ENCODE assay signal across 8 mouse cellular contexts in the genomic region with DNA sequence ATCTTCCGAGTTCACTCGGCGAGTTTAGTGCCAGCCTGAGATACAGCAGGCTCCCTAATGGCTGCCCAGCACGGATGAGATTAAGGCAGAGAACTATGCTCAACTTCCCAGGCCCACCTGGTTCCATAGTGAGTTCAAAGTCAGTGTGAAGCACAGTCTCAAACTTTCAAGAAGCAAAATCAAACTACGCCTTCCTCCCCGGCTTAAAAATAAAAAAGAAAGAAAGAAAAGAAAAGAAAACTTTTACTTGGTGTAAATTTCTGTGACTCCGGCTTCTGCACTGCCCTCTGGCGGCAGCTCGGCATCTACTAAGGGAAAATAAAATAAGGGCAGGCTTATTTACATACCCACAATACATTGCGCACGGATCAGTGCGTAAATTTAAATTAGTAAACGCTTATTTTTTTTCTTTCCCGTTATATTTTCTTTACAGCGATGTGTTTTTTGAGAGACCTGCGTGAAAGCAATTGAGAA. TPM values are rescaled to one million over a fixed set of nuclear protein-coding genes. Genes with fewer than 3 reads are reported as not detected.
DNase-seq lines count a peak whose midpoint lies in the region; ATAC-seq and TF ChIP-seq lines count a peak whose summit lies in the region.

No protein-coding gene starts in this region.

- peak; percentile 89 for DNase-seq in 3T3-L1 (ENCODE audit: low read depth, low spot score)
- peak; percentile 82 for DNase-seq in adrenal gland, postnatal 25 days
- DNase-seq in embryonic facial prominence, embryonic 11.5 days (ENCODE audit: low spot score), result peak; percentile 92
- DNase-seq in heart, adult 2 months, result peak; percentile 85 to 87
- peak; percentile 82 to 90 for DNase-seq in kidney, adult 8-10 months
- peak; percentile 69 to 87 for DNase-seq in spleen, adult 18-20 months

- no peak overlapping the region for H3K27ac ChIP-seq in embryonic facial prominence, embryonic 11.5 days (replicated peaks; ENCODE audit: low read depth, low read length)
- H3K27ac ChIP-seq in heart, adult 2 months, result peak overlapping the region; percentile 98
- H3K27ac ChIP-seq in limb, embryonic 13.5 days, result peak overlapping the region; percentile 81
- peak overlapping the region; percentile 79 for H3K27ac ChIP-seq in midbrain, embryonic 15.5 days

- peak; percentile 72; the same call in 1 of the 2 replicates for ATAC-seq in embryonic facial prominence, embryonic 11.5 days (replicated peaks; ENCODE audit: insufficient number of reproducible peaks, low FRiP score, low TSS enrichment, low read depth)
- ATAC-seq in limb, embryonic 13.5 days (ENCODE audit: low FRiP score, low read depth), result peak; percentile 54; the same call in 1 of the 2 replicates
- peak; percentile 72 for ATAC-seq in midbrain, embryonic 15.5 days (replicated peaks)

- no peak for TF ChIP-seq POLR2A in heart, adult 2 months (IDR thresholded peaks at IDR 0.05; ENCODE audit: insufficient read depth, low read depth, low read length)

- H3K36me3 ChIP-seq in embryonic facial prominence, embryonic 11.5 days (replicated peaks; ENCODE audit: control insufficient read depth, insufficient read depth, low read depth, low read length), result no peaks in the 10 kb centered on the region
- no peaks in the 10 kb centered on the region for H3K36me3 ChIP-seq in heart, adult 2 months (ENCODE audit: control insufficient read depth, insufficient read depth, low read length)
- H3K36me3 ChIP-seq in limb, embryonic 13.5 days, result no peaks in the 10 kb centered on the region
- no peaks in the 10 kb centered on the region for H3K36me3 ChIP-seq in midbrain, embryonic 15.5 days (replicated peaks)

- peak; percentile 93 for TF ChIP-seq CTCF in heart, adult 2 months (IDR thresholded peaks at IDR 0.05)

- no peaks in the 10 kb centered on the region for H3K27me3 ChIP-seq in embryonic facial prominence, embryonic 11.5 days (ENCODE audit: control insufficient read depth, insufficient read depth, low read length)
- H3K27me3 ChIP-seq in heart, adult 2 months (ENCODE audit: control insufficient read depth, insufficient read depth, low read length), result no peaks in the 10 kb centered on the region
- H3K27me3 ChIP-seq in limb, embryonic 13.5 days, result no peaks in the 10 kb centered on the region
- H3K27me3 ChIP-seq in midbrain, embryonic 15.5 days (replicated peaks), result no peaks in the 10 kb centered on the region

- no peaks in the 10 kb centered on the region for H3K9me3 ChIP-seq in embryonic facial prominence, embryonic 11.5 days (replicated peaks; ENCODE audit: control insufficient read depth, low read length)
- H3K9me3 ChIP-seq in limb, embryonic 13.5 days, result no peaks in the 10 kb centered on the region
- no peaks in the 10 kb centered on the region for H3K9me3 ChIP-seq in midbrain, embryonic 15.5 days

- no peak for TF ChIP-seq EP300 in heart, adult 2 months (IDR thresholded peaks at IDR 0.05; ENCODE audit: insufficient read depth, low read depth, low read length)

- intact Hi-C loops in heart, adult 2 months (cut with DNase I), result no loop called here

- H3K9ac ChIP-seq in embryonic facial prominence, embryonic 11.5 days (replicated peaks; ENCODE audit: low read length), result peak overlapping the region; percentile 35
- peak overlapping the region; percentile 85 for H3K9ac ChIP-seq in heart, adult 2 months (ENCODE audit: low read depth, low read length)
- peak overlapping the region; percentile 62 for H3K9ac ChIP-seq in limb, embryonic 13.5 days
- peak overlapping the region; percentile 73 for H3K9ac ChIP-seq in midbrain, embryonic 15.5 days

- no peak overlapping the region for H3K4me2 ChIP-seq in embryonic facial prominence, embryonic 11.5 days (ENCODE audit: low read depth, low read length)
- H3K4me2 ChIP-seq in limb, embryonic 13.5 days (replicated peaks), result peak overlapping the region; percentile 57
- H3K4me2 ChIP-seq in midbrain, embryonic 15.5 days, result peak overlapping the region; percentile 50

- H3K4me3 ChIP-seq in embryonic facial prominence, embryonic 11.5 days (ENCODE audit: low read depth, low read length), result peak overlapping the region; percentile 20; the same call in 1 of the 2 replicates
- peak overlapping the region; percentile 53 for H3K4me3 ChIP-seq in heart, adult 2 months
- peak overlapping the region; percentile 43 for H3K4me3 ChIP-seq in limb, embryonic 13.5 days
- peak overlapping the region; percentile 34 for H3K4me3 ChIP-seq in midbrain, embryonic 15.5 days

- WGBS in embryonic facial prominence, embryonic 11.5 days, result 2% methylated on average over 16 of the region's 16 CpGs
- 1% methylated on average over 16 of the region's 16 CpGs for WGBS in heart, adult 2 months
- 1% methylated on average over 16 of the region's 16 CpGs for WGBS in limb, embryonic 13.5 days
- WGBS in midbrain, embryonic 15.5 days, result under 1% methylated on average over 16 of the region's 16 CpGs

- no peaks in the 10 kb centered on the region for H3K79me2 ChIP-seq in heart, adult 2 months (replicated peaks; ENCODE audit: control insufficient read depth, insufficient read depth, low read length)

- no peaks in the 10 kb centered on the region for H3K4me1 ChIP-seq in embryonic facial prominence, embryonic 11.5 days (ENCODE audit: control insufficient read depth, insufficient read depth, low read length)
- peaks cover 6% of the 10 kb centered on the region for H3K4me1 ChIP-seq in heart, adult 2 months (ENCODE audit: control insufficient read depth, insufficient read depth, low read length)
- H3K4me1 ChIP-seq in limb, embryonic 13.5 days, result 0 out of 2 replicates have a peak, but pooled peaks cover 4% of the 10 kb centered on the region
- H3K4me1 ChIP-seq in midbrain, embryonic 15.5 days, result peaks cover 5% of the 10 kb centered on the region; the same call in 1 of the 2 replicates

RNA-seq across cellular contexts. Expression of gene Kif2c, which starts 7.0 kb away (rescaled TPM):
- 2.8 and 4.7 TPM in 2 replicates for total RNA-seq in adrenal gland, postnatal 25 days (2021)
- 111 and 137 TPM in 2 replicates for polyA plus RNA-seq in embryonic facial prominence, embryonic 11.5 days (2014; fragmentation: Nextera tagmentation; extraction: Ambion mirVana)
- under 1 TPM; 0.14 to 0.26 TPM for total RNA-seq in heart, adult 2 months (2021)
- 0.25 and 0.41 TPM in 2 replicates for polyA plus RNA-seq in heart, adult 2 months (2012; rRNA removed)
- 71.4 and 72.6 TPM in 2 replicates for polyA plus RNA-seq in limb, embryonic 13.5 days (2015; fragmentation: Nextera tagmentation; extraction: Ambion mirVana)
- 8.1 and 10.0 TPM in 2 replicates for polyA plus RNA-seq in midbrain, embryonic 15.5 days (2015; fragmentation: Nextera tagmentation; extraction: Ambion mirVana)

RNA-seq across cellular contexts. Expression of gene Rps8, which starts 33.4 kb away (rescaled TPM):
- 876 and 1,008 TPM in 2 replicates for total RNA-seq in adrenal gland, postnatal 25 days (2021)
- polyA plus RNA-seq in embryonic facial prominence, embryonic 11.5 days (2014; fragmentation: Nextera tagmentation; extraction: Ambion mirVana), result 963 and 976 TPM in 2 replicates
- 100 to 1,000 TPM; 553 to 608 TPM for total RNA-seq in heart, adult 2 months (2021)
- 315 and 381 TPM in 2 replicates for polyA plus RNA-seq in heart, adult 2 months (2012; rRNA removed)
- polyA plus RNA-seq in limb, embryonic 13.5 days (2015; fragmentation: Nextera tagmentation; extraction: Ambion mirVana), result 885 and 930 TPM in 2 replicates
- 430 and 431 TPM in 2 replicates for polyA plus RNA-seq in midbrain, embryonic 15.5 days (2015; fragmentation: Nextera tagmentation; extraction: Ambion mirVana)

RNA-seq across cellular contexts. Expression of gene Plk3, which starts 55.7 kb away (rescaled TPM):
- 4.6 and 5.2 TPM in 2 replicates for total RNA-seq in adrenal gland, postnatal 25 days (2021)
- polyA plus RNA-seq in embryonic facial prominence, embryonic 11.5 days (2014; fragmentation: Nextera tagmentation; extraction: Ambion mirVana), result 4.9 and 7.2 TPM in 2 replicates
- 1 to 10 TPM; 1.4 to 1.9 TPM for total RNA-seq in heart, adult 2 months (2021)
- polyA plus RNA-seq in heart, adult 2 months (2012; rRNA removed), result 4.5 and 4.7 TPM in 2 replicates
- 3.1 and 3.5 TPM in 2 replicates for polyA plus RNA-seq in limb, embryonic 13.5 days (2015; fragmentation: Nextera tagmentation; extraction: Ambion mirVana)
- polyA plus RNA-seq in midbrain, embryonic 15.5 days (2015; fragmentation: Nextera tagmentation; extraction: Ambion mirVana), result 19.1 and 19.3 TPM in 2 replicates

Comparison
In these comparisons a context has a peak if more than half of its experiments do, and no peak if none do; other contexts are left out.
1. H3K9ac ChIP-seq: peak in every context shown above with its lines; median percentile 85 in heart, adult 2 months; 73 in midbrain, embryonic 15.5 days; 62 in limb, embryonic 13.5 days; 35 in embryonic facial prominence, embryonic 11.5 days.